ENCODE assay signal across 8 mouse cellular contexts in genomic region chr7:122018247-122018646, GRCm38 (mm10). TPM values are rescaled to one million over a fixed set of nuclear protein-coding genes. Genes with fewer than 3 reads are reported as not detected.
DNase-seq lines count a peak whose midpoint lies in the region; ATAC-seq lines count a peak whose summit lies in the region.

No protein-coding gene starts in this region.

- H3K9me3 ChIP-seq in hindbrain, embryonic 13.5 days: no peaks in the 10 kb centered on the region

- H3K4me1 ChIP-seq in hindbrain, embryonic 13.5 days (replicated peaks): peaks cover 55% of the 10 kb centered on the region

- H3K4me3 ChIP-seq in hindbrain, embryonic 13.5 days: peak overlapping the region; percentile 81; the same call in 1 of the 2 replicates

- 0 out of 2 replicates have a peak, but pooled peaks cover 4% of the 10 kb centered on the region for H3K36me3 ChIP-seq in hindbrain, embryonic 13.5 days

- ATAC-seq in hindbrain, embryonic 13.5 days (ENCODE audit: low FRiP score): no peak
- no peak for ATAC-seq in activated CD4-positive, CD25-positive, alpha-beta regulatory T cell, adult 4 months
- no peak for ATAC-seq in frontal cortex, adult (ENCODE audit: low TSS enrichment)

- peak; percentile 6 for DNase-seq in thymus, postnatal 25 days
- DNase-seq in thymus, postnatal 10 days (ENCODE audit: low spot score in 2 of 2): no peak
- DNase-seq in lung, postnatal 4 days: peak; percentile 22 to 47
- no peak for DNase-seq in ovary, adult 18-20 months (ENCODE audit: low spot score)
- no peak for DNase-seq in adrenal gland, adult 18-20 months (ENCODE audit: low spot score in 2 of 2)

- H3K4me2 ChIP-seq in hindbrain, embryonic 13.5 days: peak overlapping the region; percentile 74

- WGBS in hindbrain, embryonic 13.5 days: 72% methylated on average over 3 of the region's 3 CpGs

- no peak overlapping the region for H3K9ac ChIP-seq in hindbrain, embryonic 13.5 days

- H3K27ac ChIP-seq in hindbrain, embryonic 13.5 days: no peak overlapping the region

- no peaks in the 10 kb centered on the region for H3K27me3 ChIP-seq in hindbrain, embryonic 13.5 days

RNA-seq across cellular contexts. Expression of gene Gga2, which starts 2.8 kb away (rescaled TPM):
- 54.9 and 57.3 TPM in 2 replicates for polyA plus RNA-seq in hindbrain, embryonic 13.5 days (2015; fragmentation: Nextera tagmentation; extraction: Ambion mirVana)
- 1 to 10 TPM in 1 of 2 experiments, under 1 TPM in 1; 0.83 to 2.4 TPM for polyA plus RNA-seq in activated CD4-positive, CD25-positive, alpha-beta regulatory T cell, adult 4 months (2017; shearing (Covaris generic))
- 10 to 100 TPM; 17.4 to 36.3 TPM for total RNA-seq in adrenal gland, adult 18-20 months (2021)

RNA-seq across cellular contexts. Expression of gene Cog7, which starts 36.7 kb away (rescaled TPM):
- 22.5 and 23.0 TPM in 2 replicates for polyA plus RNA-seq in hindbrain, embryonic 13.5 days (2015; fragmentation: Nextera tagmentation; extraction: Ambion mirVana)
- 10 to 100 TPM in 1 of 2 experiments, 1 to 10 TPM in 1; 8.3 to 10.3 TPM for polyA plus RNA-seq in activated CD4-positive, CD25-positive, alpha-beta regulatory T cell, adult 4 months (2017; shearing (Covaris generic))
- total RNA-seq in adrenal gland, adult 18-20 months (2021): 10 to 100 TPM; 26.5 to 27.5 TPM

RNA-seq across cellular contexts. Expression of gene Ubfd1, which starts 48.7 kb away (rescaled TPM):
- 72.1 and 72.4 TPM in 2 replicates for polyA plus RNA-seq in hindbrain, embryonic 13.5 days (2015; fragmentation: Nextera tagmentation; extraction: Ambion mirVana)
- polyA plus RNA-seq in activated CD4-positive, CD25-positive, alpha-beta regulatory T cell, adult 4 months (2017; shearing (Covaris generic)): 10 to 100 TPM; 10.1 to 12.7 TPM
- 10 to 100 TPM; 62.0 to 70.5 TPM for total RNA-seq in adrenal gland, adult 18-20 months (2021)

RNA-seq across cellular contexts. Expression of gene Ears2, which starts 48.8 kb away (rescaled TPM):
- 10.2 and 10.4 TPM in 2 replicates for polyA plus RNA-seq in hindbrain, embryonic 13.5 days (2015; fragmentation: Nextera tagmentation; extraction: Ambion mirVana)
- 1 to 10 TPM; 3.8 to 4.7 TPM for polyA plus RNA-seq in activated CD4-positive, CD25-positive, alpha-beta regulatory T cell, adult 4 months (2017; shearing (Covaris generic))
- 10 to 100 TPM; 20.9 to 23.5 TPM for total RNA-seq in adrenal gland, adult 18-20 months (2021)

Comparison
In these comparisons a context has a peak if more than half of its experiments do, and no peak if none do; other contexts are left out.
1. DNase-seq: peak in thymus, postnatal 25 days (single experiment) and lung, postnatal 4 days (2 of 2); none in thymus, postnatal 10 days (0 of 2), ovary, adult 18-20 months (single experiment) and adrenal gland, adult 18-20 months (0 of 2).
2. RNA of gene Gga2, which starts 2.8 kb away (polyA plus RNA-seq): 54.9 to 57.3 TPM in hindbrain, embryonic 13.5 days; 0.83 to 2.4 TPM in activated CD4-positive, CD25-positive, alpha-beta regulatory T cell, adult 4 months; every median in the first group is over 10 times any median in the second.